Mouse (Mus musculus): ENCODE data around the gene Txndc12.

DNA sequence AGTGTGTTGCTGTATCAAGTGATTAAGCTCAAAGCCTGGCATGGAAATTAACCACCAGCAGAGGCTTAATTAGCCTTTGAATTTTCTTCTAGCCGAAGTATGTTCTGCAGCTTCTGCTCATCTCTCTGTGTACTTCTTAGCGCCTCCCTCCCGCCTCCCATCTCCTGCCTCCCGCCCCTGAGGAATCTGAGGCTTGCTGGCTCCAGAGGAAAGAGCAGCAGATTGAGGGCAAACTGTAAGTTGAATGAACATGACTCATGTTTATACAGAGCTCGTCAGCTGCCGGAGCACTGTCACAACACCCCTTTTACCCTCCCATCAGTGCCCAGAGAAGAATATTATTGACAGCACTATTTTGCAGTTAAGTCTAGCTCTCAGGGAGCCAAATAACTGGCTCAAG is 71.5 kb downstream of the Txndc12 start:
- TF ChIP-seq CTCF (IDR thresholded peaks at IDR 0.05; ENCODE audit: low read depth, low read length) (no peak), POLR2A (IDR thresholded peaks at IDR 0.05; ENCODE audit: borderline replicate concordance, low read depth, low read length) (no peak)
